Mouse (Mus musculus) inflammation-experienced regulatory T-cells, adult 6 months (primary cell): Measurements from ENCODE around the gene Lama2. TPM values are rescaled to one million over a fixed set of nuclear protein-coding genes. Genes with fewer than 3 reads are reported as not detected.

Experiments used
- ATAC-seq: one replicate; pipeline ENCODE4 v1.8.0; 2017
- polyA plus RNA-seq, 3 experiments: library from polyadenylated mRNA; unstranded; fragments of 100-300 nt; shearing (Covaris generic); gene quantifications; one replicate each; pipeline ENCODE4 v1.2.1; 2017

The Lama2 gene
- polyA plus RNA-seq, 3 experiments from 2014 or later: 0.11 TPM; not detected in 2

GRCm38 (mm10) chr10:27382887-27383609, 236.5 kb downstream of the Lama2 start:
- ATAC-seq: no peak

- ATAC-seq: no peak
Measured at GRCm38 (mm10) chr10:27378286-27378685, 241.3 kb downstream of the Lama2 start.

GRCm38 (mm10) chr10:27344278-27344677, 275.3 kb downstream of the Lama2 start:
- ATAC-seq: no peak

GRCm38 (mm10) chr10:27322410-27322990, 297.1 kb downstream of the Lama2 start:
- ATAC-seq: no peak

- ATAC-seq: no peak
Measured at GRCm38 (mm10) chr10:27307444-27307843, 312.1 kb downstream of the Lama2 start.

- ATAC-seq: no peak
Measured at GRCm38 (mm10) chr10:27305301-27305700, 314.3 kb downstream of the Lama2 start.

GRCm38 (mm10) chr10:27285098-27285860, 334.3 kb downstream of the Lama2 start:
- no peak for ATAC-seq

GRCm38 (mm10) chr10:27267432-27267831, 352.1 kb downstream of the Lama2 start:
- no peak for ATAC-seq

GRCm38 (mm10) chr10:27265812-27266211, 353.7 kb downstream of the Lama2 start:
- ATAC-seq: no peak

- ATAC-seq: no peak
Measured at GRCm38 (mm10) chr10:27264713-27265112, 354.8 kb downstream of the Lama2 start.

GRCm38 (mm10) chr10:27249741-27250140, 369.8 kb downstream of the Lama2 start:
- no peak for ATAC-seq

- ATAC-seq: no peak
Measured at GRCm38 (mm10) chr10:27234755-27235154, 384.8 kb downstream of the Lama2 start.

GRCm38 (mm10) chr10:27233577-27233976, 386.0 kb downstream of the Lama2 start:
- ATAC-seq: no peak

GRCm38 (mm10) chr10:27223815-27224375, 395.7 kb downstream of the Lama2 start:
- no peak for ATAC-seq

- ATAC-seq: no peak
Measured at GRCm38 (mm10) chr10:27222639-27223315, 396.8 kb downstream of the Lama2 start.

GRCm38 (mm10) chr10:27219698-27220097, 399.9 kb downstream of the Lama2 start:
- no peak for ATAC-seq

GRCm38 (mm10) chr10:27207320-27207719, 412.2 kb downstream of the Lama2 start:
- ATAC-seq: no peak

- ATAC-seq: no peak
Measured at GRCm38 (mm10) chr10:27198443-27198842, 421.1 kb downstream of the Lama2 start.

- no peak for ATAC-seq
Measured at GRCm38 (mm10) chr10:27193986-27194908, 425.3 kb downstream of the Lama2 start.

GRCm38 (mm10) chr10:27188630-27189365, 430.8 kb downstream of the Lama2 start:
- ATAC-seq: no peak

GRCm38 (mm10) chr10:27184185-27184584, 435.4 kb downstream of the Lama2 start:
- ATAC-seq: no peak
